Mouse (Mus musculus): ENCODE measurements around the gene Dennd6a. TPM values are rescaled to one million over a fixed set of nuclear protein-coding genes. Genes with fewer than 3 reads are reported as not detected.

Gene Dennd6a
- polyA plus RNA-seq, 1 experiment from 2014 or later, result 28.5 TPM

DNA sequence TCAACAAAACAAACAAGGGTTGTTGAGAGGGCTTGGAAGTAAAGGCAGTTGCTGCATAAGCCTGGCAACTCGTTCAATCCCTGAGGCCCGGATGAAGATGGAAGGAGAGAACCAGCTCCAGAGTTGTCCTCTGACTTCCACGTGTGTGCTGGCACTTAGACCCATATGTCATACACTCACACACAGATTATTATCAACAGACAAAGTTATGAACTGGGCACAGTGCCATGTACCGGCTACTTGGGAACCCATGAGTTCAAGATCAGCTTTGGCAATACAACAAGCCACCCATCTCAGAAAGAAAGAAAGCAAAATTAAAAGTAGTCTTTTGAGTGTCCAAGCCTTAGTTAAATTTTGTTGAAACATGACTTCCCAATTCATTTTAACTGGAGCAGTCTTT is 51.6 kb downstream of the Dennd6a start:
- H3K4me3 ChIP-seq (ENCODE audit: low read depth, low read length), result no peak overlapping the region
- ATAC-seq (ENCODE audit: low read depth) (no peak), DNase-seq (ENCODE audit: low spot score) (no peak)
- H3K9me3 ChIP-seq (ENCODE audit: control insufficient read depth, low read length), result no peaks in the 10 kb centered on the region
- no peak overlapping the region for H3K9ac ChIP-seq (ENCODE audit: low read depth, low read length)
- H3K36me3 ChIP-seq (ENCODE audit: control insufficient read depth, insufficient read depth, low read length), result peaks cover 89% of the 10 kb centered on the region
- 88% methylated on average over 4 of the region's 4 CpGs for WGBS
- no peak overlapping the region for H3K4me2 ChIP-seq (ENCODE audit: low read depth, low read length)
- H3K27me3 ChIP-seq (replicated peaks; ENCODE audit: control insufficient read depth, insufficient read depth, low read length), result no peaks in the 10 kb centered on the region
- no peak overlapping the region for H3K27ac ChIP-seq (replicated peaks; ENCODE audit: low read depth, low read length)
- H3K4me1 ChIP-seq (ENCODE audit: control insufficient read depth, insufficient read depth, low read length), result no peaks in the 10 kb centered on the region

DNA sequence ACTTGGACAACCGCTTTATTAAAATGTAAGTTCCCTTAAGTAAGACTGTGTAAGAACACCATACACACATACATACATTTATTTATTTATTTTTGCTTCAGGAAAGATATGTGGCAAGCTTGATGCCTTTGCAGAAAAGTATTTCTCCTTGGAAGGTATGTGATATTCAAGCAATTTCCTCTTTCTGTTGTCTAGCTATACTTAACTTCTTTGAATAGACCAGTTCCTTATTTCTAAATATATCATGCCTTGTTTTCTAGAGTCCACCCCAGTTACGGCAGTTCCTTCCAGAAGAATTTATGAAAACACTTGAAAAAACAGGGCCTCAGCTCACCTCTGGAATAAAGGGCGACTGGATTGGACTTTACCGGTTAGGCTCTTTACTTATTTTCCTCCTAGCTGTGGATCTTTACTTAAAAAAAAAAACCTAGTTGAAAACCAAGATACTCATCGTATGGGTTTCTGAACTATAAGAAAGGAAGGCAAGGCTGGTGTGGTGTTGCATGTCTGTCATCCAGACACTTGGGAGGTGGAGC is 53.0 kb downstream of the Dennd6a start:
- WGBS, result 84% methylated on average over 5 of the region's 5 CpGs

DNA sequence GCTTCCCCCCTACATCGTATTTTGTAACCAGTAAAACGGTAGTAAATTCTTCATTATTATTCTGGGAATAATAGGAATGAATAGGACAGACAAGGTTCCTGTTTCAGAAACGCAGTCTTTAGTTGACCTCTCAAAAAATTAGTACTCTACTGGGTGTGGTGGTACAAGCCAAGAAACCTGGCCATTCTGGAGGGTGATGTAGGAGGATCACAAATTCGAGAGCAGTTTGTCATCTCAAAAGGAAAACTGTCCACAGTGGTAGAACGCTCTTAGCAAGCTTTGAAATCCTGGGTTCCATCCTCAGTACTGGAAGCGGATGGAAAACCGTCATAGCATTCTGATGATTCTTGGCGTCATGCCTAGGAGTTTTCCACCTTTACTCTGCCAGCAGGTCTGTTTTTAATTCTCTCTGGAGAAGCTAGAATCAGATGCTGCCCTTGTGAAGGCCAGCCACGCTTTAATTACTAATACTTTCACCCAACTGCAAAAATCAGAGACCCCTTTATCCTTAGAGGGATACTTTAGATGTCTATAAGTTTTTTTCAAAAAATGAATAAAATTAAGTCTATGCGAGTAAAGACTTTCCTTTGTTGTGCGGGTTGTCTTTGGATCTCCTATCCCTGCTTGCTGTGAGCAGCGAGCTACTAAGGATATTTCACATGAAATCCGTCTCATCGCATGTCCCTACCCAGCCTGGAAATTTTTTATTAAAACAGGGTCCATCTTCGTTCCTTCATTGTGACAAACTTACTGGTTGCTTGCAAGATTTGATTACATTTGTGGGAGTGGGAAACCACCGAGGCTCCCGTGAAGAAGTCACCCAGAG is 63.6 kb downstream of the Dennd6a start:
- Histone ChIP-seq H3K27me3 (replicated peaks; ENCODE audit: control insufficient read depth, insufficient read depth, low read length) (no peaks in the 10 kb centered on the region), H3K9ac (ENCODE audit: low read depth, low read length) (peak overlapping the region; percentile 99), H3K36me3 (ENCODE audit: control insufficient read depth, insufficient read depth, low read length) (peaks cover 13% of the 10 kb centered on the region), H3K9me3 (ENCODE audit: control insufficient read depth, low read length) (no peaks in the 10 kb centered on the region), H3K4me1 (ENCODE audit: control insufficient read depth, insufficient read depth, low read length) (0 out of 2 replicates have a peak, but pooled peaks cover 19% of the 10 kb centered on the region), H3K4me3 (ENCODE audit: low read depth, low read length) (peak overlapping the region; percentile 85), H3K4me2 (ENCODE audit: low read depth, low read length) (peak overlapping the region; percentile 52), H3K27ac (replicated peaks; ENCODE audit: low read depth, low read length) (peak overlapping the region; percentile 99)
- WGBS, result 20% methylated on average over 17 of the region's 17 CpGs
- ATAC-seq (ENCODE audit: low read depth) (no peak), DNase-seq (ENCODE audit: low spot score) (peak; percentile 83)

More for the DNA sequence above, 53.0 kb downstream of the Dennd6a start:
- no peaks in the 10 kb centered on the region for H3K27me3 ChIP-seq (replicated peaks; ENCODE audit: control insufficient read depth, insufficient read depth, low read length)
- no peak for DNase-seq (ENCODE audit: low spot score)
- no peak overlapping the region for H3K4me2 ChIP-seq (ENCODE audit: low read depth, low read length)
- no peaks in the 10 kb centered on the region for H3K9me3 ChIP-seq (ENCODE audit: control insufficient read depth, low read length)
- H3K36me3 ChIP-seq (ENCODE audit: control insufficient read depth, insufficient read depth, low read length), result peaks cover 86% of the 10 kb centered on the region
- no peak overlapping the region for H3K27ac ChIP-seq (replicated peaks; ENCODE audit: low read depth, low read length)
- no peak overlapping the region for H3K4me3 ChIP-seq (ENCODE audit: low read depth, low read length)
- ATAC-seq (ENCODE audit: low read depth), result no peak
- no peak overlapping the region for H3K9ac ChIP-seq (ENCODE audit: low read depth, low read length)
- H3K4me1 ChIP-seq (ENCODE audit: control insufficient read depth, insufficient read depth, low read length), result no peaks in the 10 kb centered on the region

DNA sequence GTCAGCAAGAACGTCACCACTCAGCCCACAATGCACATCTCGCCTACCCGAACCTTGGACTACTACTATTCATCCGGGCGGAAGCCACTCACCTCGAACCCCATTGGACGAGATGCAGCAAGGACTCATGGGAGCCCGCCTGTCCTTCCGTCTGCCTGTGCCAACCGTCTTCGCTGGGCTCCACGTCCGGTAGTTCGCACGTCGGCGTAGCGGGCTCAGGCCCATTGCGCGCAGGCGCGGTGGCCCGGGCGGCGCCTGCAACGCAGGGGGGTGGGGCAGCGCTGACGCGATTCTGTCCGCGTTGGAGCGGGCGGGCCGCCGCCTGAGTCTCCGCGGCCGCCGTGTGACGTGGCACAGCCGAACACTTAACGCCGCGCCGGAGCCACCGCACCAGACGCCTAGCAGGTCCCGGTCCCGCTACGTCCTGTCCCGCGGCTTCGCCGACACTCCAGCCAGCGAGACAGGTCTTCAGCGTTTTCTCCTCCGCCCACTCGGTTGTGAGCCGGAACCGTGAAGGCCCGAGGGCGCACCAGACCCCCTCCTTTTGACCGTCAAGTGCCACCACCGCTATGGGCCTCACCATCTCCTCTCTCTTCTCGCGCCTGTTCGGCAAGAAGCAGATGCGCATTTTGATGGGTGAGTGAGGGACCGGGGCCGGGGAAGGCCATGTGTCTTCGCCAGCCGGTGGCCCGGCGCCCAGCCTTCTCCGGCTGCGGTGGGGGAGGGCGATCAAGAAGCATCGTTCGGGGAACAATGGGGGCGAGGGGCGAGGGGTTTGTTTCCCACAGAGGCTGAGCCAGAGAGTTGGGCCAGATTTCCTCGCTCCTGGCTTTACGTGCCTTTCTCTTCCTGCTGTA is 64.4 kb downstream of the Dennd6a start, which contains the start of gene Arf4:
TSS of gene Arf4 (plus strand) at position 224 of the 857 bp plus-strand sequence.
- Histone ChIP-seq H3K4me1 (ENCODE audit: control insufficient read depth, insufficient read depth, low read length) (0 out of 2 replicates have a peak, but pooled peaks cover 19% of the 10 kb centered on the region), H3K36me3 (ENCODE audit: control insufficient read depth, insufficient read depth, low read length) (0 out of 2 replicates have a peak, but pooled peaks cover 6% of the 10 kb centered on the region), H3K9me3 (ENCODE audit: control insufficient read depth, low read length) (no peaks in the 10 kb centered on the region), H3K4me2 (ENCODE audit: low read depth, low read length) (peak within 1 kb of the TSS; percentile 88), H3K4me3 (ENCODE audit: low read depth, low read length) (peak within 1 kb of the TSS; percentile 85), H3K9ac (ENCODE audit: low read depth, low read length) (peak within 1 kb of the TSS; percentile 99), H3K27me3 (replicated peaks; ENCODE audit: control insufficient read depth, insufficient read depth, low read length) (no peaks in the 10 kb centered on the region), H3K27ac (replicated peaks; ENCODE audit: low read depth, low read length) (peak within 1 kb of the TSS; percentile 99)
- DNase-seq (ENCODE audit: low spot score), result peak; percentile 100
- peak; percentile 99 for ATAC-seq (ENCODE audit: low read depth)
- under 1% methylated on average over 41 of the region's 83 CpGs for WGBS

DNA sequence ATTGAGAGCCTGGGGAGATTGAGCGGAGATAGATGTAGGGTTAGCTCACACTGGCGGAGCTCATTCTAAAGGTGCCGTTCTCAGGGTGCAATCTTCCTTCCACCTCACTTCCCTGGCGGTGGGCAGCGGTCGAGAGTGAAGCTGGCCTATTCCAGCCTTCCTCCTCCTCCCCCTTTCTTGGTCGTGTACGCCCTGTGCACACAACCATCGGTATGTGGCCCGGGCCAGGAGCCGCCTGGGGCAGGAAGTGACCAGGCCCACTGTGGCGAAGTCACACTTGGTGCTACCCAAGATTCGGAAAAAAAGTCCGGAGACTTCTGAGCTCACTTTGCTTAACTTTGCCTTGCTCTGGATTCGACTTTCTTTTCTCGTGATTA is 65.0 kb downstream of the Dennd6a start:
- Histone ChIP-seq H3K27ac (replicated peaks; ENCODE audit: low read depth, low read length) (peak overlapping the region; percentile 99), H3K4me1 (ENCODE audit: control insufficient read depth, insufficient read depth, low read length) (0 out of 2 replicates have a peak, but pooled peaks cover 19% of the 10 kb centered on the region), H3K9ac (ENCODE audit: low read depth, low read length) (peak overlapping the region; percentile 99), H3K9me3 (ENCODE audit: control insufficient read depth, low read length) (no peaks in the 10 kb centered on the region), H3K27me3 (replicated peaks; ENCODE audit: control insufficient read depth, insufficient read depth, low read length) (no peaks in the 10 kb centered on the region), H3K4me2 (ENCODE audit: low read depth, low read length) (peak overlapping the region; percentile 88), H3K36me3 (ENCODE audit: control insufficient read depth, insufficient read depth, low read length) (0 out of 2 replicates have a peak, but pooled peaks cover 6% of the 10 kb centered on the region), H3K4me3 (ENCODE audit: low read depth, low read length) (peak overlapping the region; percentile 85)
- ATAC-seq (ENCODE audit: low read depth), result no peak
- WGBS, result 0% methylated on average over 14 of the region's 16 CpGs
- peak; percentile 72 for DNase-seq (ENCODE audit: low spot score)

DNA sequence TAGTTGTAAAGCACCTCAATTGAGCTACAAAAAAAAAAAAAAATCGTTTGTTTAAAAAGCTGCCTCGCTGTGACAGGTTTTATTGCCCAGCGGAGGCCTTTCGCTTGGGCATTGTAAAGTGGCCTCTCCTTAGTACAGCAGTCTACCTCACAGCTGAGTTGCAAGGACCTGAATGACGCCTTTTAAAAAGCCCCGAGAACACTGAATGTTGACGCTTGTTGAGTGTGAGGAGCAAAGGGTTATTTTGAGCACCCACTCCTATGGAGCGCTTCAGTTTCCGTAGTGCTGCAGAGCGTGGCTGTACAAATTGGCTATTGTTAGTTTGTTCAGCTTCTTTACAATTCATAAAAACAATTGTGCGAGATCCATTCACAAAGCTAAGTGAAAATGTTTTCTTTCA is 65.6 kb downstream of the Dennd6a start:
- Histone ChIP-seq H3K36me3 (ENCODE audit: control insufficient read depth, insufficient read depth, low read length) (0 out of 2 replicates have a peak, but pooled peaks cover 6% of the 10 kb centered on the region), H3K27ac (replicated peaks; ENCODE audit: low read depth, low read length) (peak overlapping the region; percentile 99), H3K4me1 (ENCODE audit: control insufficient read depth, insufficient read depth, low read length) (0 out of 2 replicates have a peak, but pooled peaks cover 19% of the 10 kb centered on the region), H3K27me3 (replicated peaks; ENCODE audit: control insufficient read depth, insufficient read depth, low read length) (no peaks in the 10 kb centered on the region), H3K9ac (ENCODE audit: low read depth, low read length) (peak overlapping the region; percentile 99), H3K9me3 (ENCODE audit: control insufficient read depth, low read length) (no peaks in the 10 kb centered on the region), H3K4me3 (ENCODE audit: low read depth, low read length) (peak overlapping the region; percentile 85), H3K4me2 (ENCODE audit: low read depth, low read length) (peak overlapping the region; percentile 88)
- ATAC-seq (ENCODE audit: low read depth), result no peak
- peak; percentile 9 for DNase-seq (ENCODE audit: low spot score)
- 6% methylated on average over 11 of the region's 11 CpGs for WGBS

DNA sequence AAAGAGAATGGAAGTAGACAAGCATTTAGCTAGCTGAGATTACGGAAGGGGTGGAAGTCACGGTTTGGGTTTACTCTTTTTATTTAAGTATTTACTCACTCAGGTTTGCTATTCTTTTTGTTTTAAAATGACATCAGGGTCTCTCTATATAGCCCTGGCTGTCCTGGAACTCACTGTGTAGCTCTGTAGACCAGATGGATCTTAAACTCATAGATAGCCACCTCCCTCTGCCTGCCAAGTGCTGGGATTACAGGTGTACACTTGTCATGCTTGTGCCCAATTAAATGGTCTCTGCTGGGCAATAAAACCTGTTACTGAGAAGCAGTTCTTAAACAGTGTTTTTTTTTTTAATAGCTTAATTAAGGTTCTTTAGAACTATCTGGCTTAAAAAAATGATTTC is 66.3 kb downstream of the Dennd6a start:
- H3K4me2 ChIP-seq (ENCODE audit: low read depth, low read length), result peak overlapping the region; percentile 88
- H3K9ac ChIP-seq (ENCODE audit: low read depth, low read length), result peak overlapping the region; percentile 99
- H3K9me3 ChIP-seq (ENCODE audit: control insufficient read depth, low read length), result no peaks in the 10 kb centered on the region
- H3K27ac ChIP-seq (replicated peaks; ENCODE audit: low read depth, low read length), result no peak overlapping the region
- H3K27me3 ChIP-seq (replicated peaks; ENCODE audit: control insufficient read depth, insufficient read depth, low read length), result no peaks in the 10 kb centered on the region
- DNase-seq (ENCODE audit: low spot score) (peak; percentile 48), ATAC-seq (ENCODE audit: low read depth) (no peak)
- H3K36me3 ChIP-seq (ENCODE audit: control insufficient read depth, insufficient read depth, low read length), result 0 out of 2 replicates have a peak, but pooled peaks cover 6% of the 10 kb centered on the region
- H3K4me3 ChIP-seq (ENCODE audit: low read depth, low read length), result peak overlapping the region; percentile 85
- H3K4me1 ChIP-seq (ENCODE audit: control insufficient read depth, insufficient read depth, low read length), result 0 out of 2 replicates have a peak, but pooled peaks cover 19% of the 10 kb centered on the region
- 51% methylated on average over 2 of the region's 2 CpGs for WGBS

DNA sequence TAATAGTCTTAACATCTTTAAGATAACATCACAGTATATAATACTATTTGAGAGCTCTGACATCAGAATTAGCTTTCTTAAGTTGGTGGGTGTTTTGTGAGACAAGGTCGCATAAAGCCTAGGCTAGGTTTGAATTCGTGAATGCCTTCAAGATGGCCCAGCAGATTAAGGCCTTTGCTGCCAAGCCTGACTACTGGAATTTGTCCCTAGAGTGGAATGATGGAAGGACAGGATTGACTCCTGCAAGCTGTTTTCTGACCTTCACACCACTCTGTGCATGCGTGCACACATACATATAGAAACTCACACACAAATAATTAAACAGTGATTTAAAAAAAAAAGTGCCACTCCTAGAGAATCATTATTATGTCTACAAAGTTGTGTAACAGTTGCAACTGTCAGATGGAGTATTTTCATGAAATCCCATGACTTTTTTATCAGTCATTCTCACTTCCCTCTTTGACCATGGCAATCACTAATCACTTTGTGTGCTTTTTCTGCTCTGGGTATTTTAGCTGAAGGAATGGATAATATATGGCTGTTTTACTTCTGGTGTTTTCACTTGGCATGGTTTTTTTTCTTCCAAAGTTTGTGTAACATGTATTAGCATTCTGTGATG is 69.5 kb downstream of the Dennd6a start:
- Histone ChIP-seq H3K4me1 (ENCODE audit: control insufficient read depth, insufficient read depth, low read length) (peaks cover 16% of the 10 kb centered on the region; the same call in 1 of the 2 replicates), H3K27me3 (replicated peaks; ENCODE audit: control insufficient read depth, insufficient read depth, low read length) (no peaks in the 10 kb centered on the region), H3K36me3 (ENCODE audit: control insufficient read depth, insufficient read depth, low read length) (peaks cover 18% of the 10 kb centered on the region), H3K4me2 (ENCODE audit: low read depth, low read length) (no peak overlapping the region), H3K27ac (replicated peaks; ENCODE audit: low read depth, low read length) (no peak overlapping the region), H3K4me3 (ENCODE audit: low read depth, low read length) (no peak overlapping the region), H3K9me3 (ENCODE audit: control insufficient read depth, low read length) (no peaks in the 10 kb centered on the region), H3K9ac (ENCODE audit: low read depth, low read length) (no peak overlapping the region)
- DNase-seq (ENCODE audit: low spot score) (no peak), ATAC-seq (ENCODE audit: low read depth) (no peak)
- WGBS, result 72% methylated on average over 3 of the region's 3 CpGs

Measured in embryonic facial prominence, embryonic 14.5 days (tissue).